Mouse (Mus musculus) myocyte (in vitro differentiated cells): ENCODE data around the gene Sh3pxd2b. TPM values are rescaled to one million over a fixed set of nuclear protein-coding genes. Genes with fewer than 3 reads are reported as not detected.

ENCODE experiments used
- H3K27me3 ChIP-seq: one replicate; pipeline ENCODE4 v1.6.1; 2011; ENCODE audit not compliant: control insufficient read depth, insufficient read depth, insufficient read length
- H3K36me3 ChIP-seq: one replicate; pipeline ENCODE4 v1.6.1; 2011; ENCODE audit not compliant: control insufficient read depth, insufficient read depth
- H3K4me2 ChIP-seq: one replicate; pipeline ENCODE4 v1.6.1; 2011; ENCODE audit warnings: low read depth, control low read depth
- H3K4me3 ChIP-seq: one replicate; pipeline ENCODE4 v1.5.1; 2011; ENCODE audit warnings: mild to moderate bottlenecking, control low read depth, moderate library complexity
- H3K79me2 ChIP-seq: one replicate; pipeline ENCODE4 v1.6.1; 2011; ENCODE audit not compliant: control insufficient read depth, insufficient read depth
- H3ac ChIP-seq: one replicate; pipeline ENCODE4 v1.6.1; 2011; ENCODE audit not compliant: control insufficient read depth, insufficient read length
- CEBPB ChIP-seq: IDR thresholded peaks from 2 replicates; pipeline ENCODE4 v1.6.1; 2011; ENCODE audit warnings: mild to moderate bottlenecking, moderate library complexity; ENCODE audit not compliant: poor library complexity, insufficient read depth, severe bottlenecking
- E2F4 ChIP-seq: IDR thresholded peaks from one replicate; pipeline ENCODE4 v1.6.1; 2011; ENCODE audit warnings: mild to moderate bottlenecking, control low read depth, moderate library complexity; ENCODE audit not compliant: insufficient read depth
- MAX ChIP-seq: IDR thresholded peaks from one replicate; pipeline ENCODE4 v1.6.1; 2011; ENCODE audit warnings: low read depth, mild to moderate bottlenecking, control low read depth
- MYOD1 ChIP-seq, 3 experiments: IDR thresholded peaks; one replicate each; pipeline ENCODE4 v1.6.1; 2011; ENCODE audit warnings: control low read depth in 2 of 3, low read depth in 2 of 3, mild to moderate bottlenecking in 2 of 3, moderate library complexity in 1 of 3; ENCODE audit not compliant: insufficient read length in 2 of 3, control insufficient read depth in 1 of 3
- MYOG ChIP-seq, 3 experiments: IDR thresholded peaks; one replicate each; pipeline ENCODE4 v1.6.1; 2011; ENCODE audit warnings: control low read depth in 2 of 3, low read depth in 2 of 3, mild to moderate bottlenecking in 2 of 3; ENCODE audit not compliant: insufficient read length in 2 of 3, control insufficient read depth in 1 of 3, insufficient read depth in 1 of 3
- POLR2A ChIP-seq: IDR thresholded peaks from one replicate; pipeline ENCODE4 v1.6.1; 2011; ENCODE audit warnings: low read depth, mild to moderate bottlenecking, control low read depth, moderate library complexity; ENCODE audit not compliant: insufficient read length
- POLR2AphosphoS2 ChIP-seq: IDR thresholded peaks from one replicate; pipeline ENCODE4 v1.6.1; 2011; ENCODE audit warnings: low read depth, control low read depth; ENCODE audit not compliant: insufficient read length
- REST ChIP-seq: IDR thresholded peaks from one replicate; pipeline ENCODE4 v1.6.1; 2011; ENCODE audit warnings: mild to moderate bottlenecking, control low read depth, moderate library complexity; ENCODE audit not compliant: insufficient read depth, insufficient read length
- SRF ChIP-seq: IDR thresholded peaks from one replicate; pipeline ENCODE4 v1.6.1; 2011; ENCODE audit warnings: low read depth; ENCODE audit not compliant: control insufficient read depth, insufficient read length
- TCF12 ChIP-seq: IDR thresholded peaks from one replicate; pipeline ENCODE4 v1.6.1; 2011; ENCODE audit warnings: mild to moderate bottlenecking, control low read depth; ENCODE audit not compliant: poor library complexity, insufficient read depth, severe bottlenecking
- TCF3 ChIP-seq: IDR thresholded peaks from one replicate; pipeline ENCODE4 v1.6.1; 2011; ENCODE audit warnings: low read depth, control low read depth; ENCODE audit not compliant: insufficient read length
- USF1 ChIP-seq: IDR thresholded peaks from one replicate; pipeline ENCODE4 v1.6.1; 2011; ENCODE audit warnings: low read depth, mild to moderate bottlenecking, control low read depth, moderate library complexity
- polyA plus RNA-seq: library from polyadenylated mRNA; unstranded; fragments of >200 nt; fragmentation: generic; extraction: Trizol; gene quantifications from one replicate; pipeline ENCODE4 v1.2.1, GENCODE M21; 2012; ENCODE audit warnings: missing spikeins

Gene Sh3pxd2b
- polyA plus RNA-seq, 1 experiment: 22.3 TPM

GRCm38 (mm10) chr11:32455507-32456141, 108.0 kb downstream of the Sh3pxd2b start:
- peak overlapping the region; percentile 53 for H3K4me3 ChIP-seq
- no peaks in the 10 kb centered on the region for H3K36me3 ChIP-seq
- H3K4me2 ChIP-seq: peak overlapping the region; percentile 66
- TF ChIP-seq POLR2AphosphoS2 (no peak), MYOD1 (IDR thresholded peaks at IDR 0.05; ENCODE audit: control insufficient read depth in 1 of 3, insufficient read length in 2 of 3, low read depth in 2 of 3) (peak in 2 of 3 experiments; percentile 30 to 61), CEBPB (no peak), POLR2A (no peak), MAX (no peak)
- no peaks in the 10 kb centered on the region for H3K27me3 ChIP-seq
- peaks cover 49% of the 10 kb centered on the region for H3K79me2 ChIP-seq
- H3ac ChIP-seq: peak overlapping the region; percentile 82

- TF ChIP-seq POLR2AphosphoS2 (no peak), MYOG (IDR thresholded peaks at IDR 0.05; ENCODE audit: control insufficient read depth in 1 of 3, insufficient read depth in 1 of 3, insufficient read length in 2 of 3, low read depth in 2 of 3) (no peak), MAX (no peak), USF1 (no peak), TCF12 (no peak), CEBPB (no peak), REST (no peak), POLR2A (no peak), TCF3 (no peak), E2F4 (no peak)
- Histone ChIP-seq H3K27me3 (no peaks in the 10 kb centered on the region), H3K79me2 (peaks cover 57% of the 10 kb centered on the region), H3ac (peak overlapping the region; percentile 82), H3K36me3 (no peaks in the 10 kb centered on the region), H3K4me2 (peak overlapping the region; percentile 66), H3K4me3 (peak overlapping the region; percentile 53)
Observed at GRCm38 (mm10) chr11:32456356-32456755, 108.7 kb downstream of the Sh3pxd2b start.

- H3K27me3 ChIP-seq: no peaks in the 10 kb centered on the region
- H3ac ChIP-seq: no peak overlapping the region
- TF ChIP-seq POLR2AphosphoS2: no peak
- no peak for TF ChIP-seq TCF12
- no peak for TF ChIP-seq TCF3
- no peak for TF ChIP-seq REST
- no peak for TF ChIP-seq MYOG (IDR thresholded peaks at IDR 0.05; ENCODE audit: control insufficient read depth in 1 of 3, insufficient read depth in 1 of 3, insufficient read length in 2 of 3, low read depth in 2 of 3)
- no peak for TF ChIP-seq USF1
- no peak for TF ChIP-seq MYOD1 (IDR thresholded peaks at IDR 0.05; ENCODE audit: control insufficient read depth in 1 of 3, insufficient read length in 2 of 3, low read depth in 2 of 3)
- no peak for TF ChIP-seq SRF
- no peak overlapping the region for H3K4me3 ChIP-seq
- H3K36me3 ChIP-seq: no peaks in the 10 kb centered on the region
- no peak overlapping the region for H3K4me2 ChIP-seq
- H3K79me2 ChIP-seq: peaks cover 96% of the 10 kb centered on the region
Observed at GRCm38 (mm10) chr11:32464282-32464681, 116.7 kb downstream of the Sh3pxd2b start.

GRCm38 (mm10) chr11:32471925-32472324, 124.3 kb downstream of the Sh3pxd2b start:
- H3K4me3 ChIP-seq: no peak overlapping the region
- no peak overlapping the region for H3K4me2 ChIP-seq
- H3K27me3 ChIP-seq: no peaks in the 10 kb centered on the region
- no peak for TF ChIP-seq TCF12
- TF ChIP-seq POLR2A: no peak
- no peak for TF ChIP-seq TCF3
- no peaks in the 10 kb centered on the region for H3K36me3 ChIP-seq
- H3ac ChIP-seq: no peak overlapping the region
- H3K79me2 ChIP-seq: peaks cover 88% of the 10 kb centered on the region

- no peaks in the 10 kb centered on the region for H3K27me3 ChIP-seq
- peaks cover 94% of the 10 kb centered on the region for H3K79me2 ChIP-seq
- no peak overlapping the region for H3K4me3 ChIP-seq
- H3K36me3 ChIP-seq: no peaks in the 10 kb centered on the region
- TF ChIP-seq SRF: no peak
- H3ac ChIP-seq: no peak overlapping the region
- H3K4me2 ChIP-seq: no peak overlapping the region
Observed at GRCm38 (mm10) chr11:32474725-32475124, 127.1 kb downstream of the Sh3pxd2b start.
